ENCODE assay signal across 27 mouse cellular contexts in the genomic region with DNA sequence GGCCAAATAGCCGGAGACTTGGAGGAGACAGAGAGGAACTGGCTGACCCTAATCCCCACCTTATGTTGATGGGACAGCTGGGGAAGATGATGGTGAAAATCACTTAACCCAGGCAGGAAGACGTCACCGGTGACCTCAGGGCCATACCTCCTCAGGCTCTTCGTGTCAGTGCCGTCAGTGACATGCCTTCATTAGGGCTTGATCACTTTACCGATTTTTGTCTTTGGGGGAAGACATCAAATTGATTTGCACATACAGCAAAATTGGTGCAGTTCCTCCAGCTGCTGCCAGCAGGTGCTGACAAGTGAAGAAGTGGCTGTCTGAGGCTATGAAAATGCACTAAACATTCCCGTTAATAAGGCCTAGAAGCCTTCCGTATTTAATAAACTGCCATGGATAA.
A peak's percentile ranks its signal among the peaks of the same experiment; 100 is the strongest.
DNase-seq lines count a peak whose midpoint lies in the region; ATAC-seq lines count a peak whose summit lies in the region.
"Had no signal": no experiment of that assay in that cellular context is flagged by ENCODE, and none has a peak within 500 bp of the region (broad histone marks: within the 10 kb centered on the region; RNA-seq: fewer than 3 reads in every experiment).

No protein-coding gene starts in this region.

- WGBS in hindbrain, embryonic 13.5 days, result 59% methylated on average over 8 of the region's 8 CpGs
- 78% methylated on average over 8 of the region's 8 CpGs for WGBS in hindbrain, embryonic 11.5 days
- 45% methylated on average over 8 of the region's 8 CpGs for WGBS in midbrain, embryonic 14.5 days
- WGBS in midbrain, embryonic 13.5 days, result 59% methylated on average over 8 of the region's 8 CpGs
- WGBS in neural tube, embryonic 14.5 days, result 44% methylated on average over 8 of the region's 8 CpGs

- H3K4me3 ChIP-seq in hindbrain, embryonic 13.5 days, result no peak overlapping the region
- no peak overlapping the region for H3K4me3 ChIP-seq in hindbrain, embryonic 11.5 days (ENCODE audit: low read depth, low read length)
- H3K4me3 ChIP-seq in midbrain, embryonic 14.5 days (replicated peaks; ENCODE audit: low read depth, low read length), result no peak overlapping the region
- H3K4me3 ChIP-seq in midbrain, embryonic 13.5 days (replicated peaks), result no peak overlapping the region
- no peak overlapping the region for H3K4me3 ChIP-seq in neural tube, embryonic 14.5 days (ENCODE audit: low read depth, low read length)
- H3K4me3 ChIP-seq: embryonic facial prominence, embryonic 10.5 days; embryonic facial prominence, embryonic 15.5 days; hindbrain, embryonic 15.5 days; kidney, embryonic 15.5 days; layer of hippocampus, adult 2 months; left cerebral cortex, adult 2 months; limb, embryonic 12.5 days; liver, embryonic 15.5 days had no signal

- H3K9ac ChIP-seq in hindbrain, embryonic 13.5 days, result no peak overlapping the region
- H3K9ac ChIP-seq in hindbrain, embryonic 11.5 days (ENCODE audit: low read depth, low read length), result no peak overlapping the region
- no peak overlapping the region for H3K9ac ChIP-seq in midbrain, embryonic 14.5 days (replicated peaks; ENCODE audit: low read length)
- no peak overlapping the region for H3K9ac ChIP-seq in midbrain, embryonic 13.5 days (replicated peaks)
- no peak overlapping the region for H3K9ac ChIP-seq in neural tube, embryonic 14.5 days (replicated peaks; ENCODE audit: low read depth, low read length)
- H3K9ac ChIP-seq: embryonic facial prominence, embryonic 15.5 days; hindbrain, embryonic 15.5 days; kidney, embryonic 15.5 days; limb, embryonic 12.5 days; liver, embryonic 15.5 days; lung, embryonic 14.5 days had no signal

- ATAC-seq in hindbrain, embryonic 13.5 days (ENCODE audit: low FRiP score), result 0 out of 2 replicates have a peak, but pooled peaks have one; percentile 11
- ATAC-seq in hindbrain, embryonic 11.5 days (ENCODE audit: low FRiP score), result no peak
- no peak for ATAC-seq in midbrain, embryonic 14.5 days (ENCODE audit: low FRiP score, low TSS enrichment)
- no peak for ATAC-seq in midbrain, embryonic 13.5 days
- 0 out of 2 replicates have a peak, but pooled peaks have one; percentile 12 for ATAC-seq in neural tube, embryonic 14.5 days (ENCODE audit: low read depth)
- ATAC-seq: CD4-positive, CD25-positive, alpha-beta regulatory T cell, adult 4 months; forebrain, embryonic 16.5 days had no signal

- H3K4me2 ChIP-seq in hindbrain, embryonic 13.5 days, result no peak overlapping the region
- H3K4me2 ChIP-seq in hindbrain, embryonic 11.5 days (replicated peaks; ENCODE audit: low read depth, low read length), result no peak overlapping the region
- no peak overlapping the region for H3K4me2 ChIP-seq in midbrain, embryonic 14.5 days (ENCODE audit: low read length)
- no peak overlapping the region for H3K4me2 ChIP-seq in midbrain, embryonic 13.5 days (replicated peaks)
- H3K4me2 ChIP-seq in neural tube, embryonic 14.5 days (ENCODE audit: low read depth, low read length), result no peak overlapping the region
- H3K4me2 ChIP-seq: embryonic facial prominence, embryonic 15.5 days; hindbrain, embryonic 15.5 days; kidney, embryonic 15.5 days; limb, embryonic 12.5 days; liver, embryonic 15.5 days; lung, embryonic 14.5 days had no signal

- H3K36me3 ChIP-seq in hindbrain, embryonic 13.5 days, result peaks cover 8% of the 10 kb centered on the region
- H3K36me3 ChIP-seq in hindbrain, embryonic 11.5 days (ENCODE audit: control insufficient read depth, insufficient read depth, low read length), result no peaks in the 10 kb centered on the region
- H3K36me3 ChIP-seq in midbrain, embryonic 14.5 days (ENCODE audit: control insufficient read depth, insufficient read depth, low read length), result peaks cover 6% of the 10 kb centered on the region; the same call in 1 of the 2 replicates
- peaks cover 8% of the 10 kb centered on the region for H3K36me3 ChIP-seq in midbrain, embryonic 13.5 days
- no peaks in the 10 kb centered on the region for H3K36me3 ChIP-seq in neural tube, embryonic 14.5 days (ENCODE audit: control insufficient read depth, insufficient read depth, low read length)
- H3K36me3 ChIP-seq: embryonic facial prominence, embryonic 15.5 days had no signal

- peaks cover 70% of the 10 kb centered on the region for H3K4me1 ChIP-seq in hindbrain, embryonic 13.5 days (replicated peaks)
- no peaks in the 10 kb centered on the region for H3K4me1 ChIP-seq in hindbrain, embryonic 11.5 days (replicated peaks; ENCODE audit: control insufficient read depth, insufficient read depth, low read length)
- peaks cover 23% of the 10 kb centered on the region; the same call in 1 of the 2 replicates for H3K4me1 ChIP-seq in midbrain, embryonic 14.5 days (ENCODE audit: control insufficient read depth, insufficient read depth, low read length)
- peaks cover 35% of the 10 kb centered on the region for H3K4me1 ChIP-seq in midbrain, embryonic 13.5 days (replicated peaks)
- H3K4me1 ChIP-seq in neural tube, embryonic 14.5 days (ENCODE audit: control insufficient read depth, insufficient read depth, low read length), result peaks cover 20% of the 10 kb centered on the region
- H3K4me1 ChIP-seq: liver, embryonic 15.5 days had no signal

- H3K9me3 ChIP-seq in hindbrain, embryonic 13.5 days, result no peaks in the 10 kb centered on the region
- H3K9me3 ChIP-seq in hindbrain, embryonic 11.5 days (ENCODE audit: control insufficient read depth, low read length), result no peaks in the 10 kb centered on the region
- no peaks in the 10 kb centered on the region for H3K9me3 ChIP-seq in midbrain, embryonic 14.5 days (ENCODE audit: control insufficient read depth, low read length)
- H3K9me3 ChIP-seq in midbrain, embryonic 13.5 days, result no peaks in the 10 kb centered on the region
- H3K9me3 ChIP-seq in neural tube, embryonic 14.5 days (ENCODE audit: control insufficient read depth, low read length), result no peaks in the 10 kb centered on the region
- H3K9me3 ChIP-seq: embryonic facial prominence, embryonic 10.5 days; embryonic facial prominence, embryonic 15.5 days; hindbrain, embryonic 15.5 days; kidney, embryonic 15.5 days; limb, embryonic 12.5 days; liver, embryonic 15.5 days had no signal

- H3K27me3 ChIP-seq in hindbrain, embryonic 13.5 days, result no peaks in the 10 kb centered on the region
- no peaks in the 10 kb centered on the region for H3K27me3 ChIP-seq in hindbrain, embryonic 11.5 days (ENCODE audit: control insufficient read depth, insufficient read depth, low read length)
- no peaks in the 10 kb centered on the region for H3K27me3 ChIP-seq in midbrain, embryonic 14.5 days (ENCODE audit: control insufficient read depth, insufficient read depth, low read length)
- no peaks in the 10 kb centered on the region for H3K27me3 ChIP-seq in midbrain, embryonic 13.5 days
- H3K27me3 ChIP-seq in neural tube, embryonic 14.5 days (ENCODE audit: control insufficient read depth, insufficient read depth, low read length), result no peaks in the 10 kb centered on the region
- H3K27me3 ChIP-seq: embryonic facial prominence, embryonic 15.5 days; hindbrain, embryonic 15.5 days; kidney, embryonic 15.5 days; limb, embryonic 12.5 days; liver, embryonic 15.5 days had no signal

- DNase-seq in hindbrain, embryonic 11.5 days (ENCODE audit: low spot score), result no peak
- peak; percentile 41 for DNase-seq in midbrain, embryonic 14.5 days
- DNase-seq in mesoderm, embryonic 11.5 days (ENCODE audit: low read depth, low spot score), result peak; percentile 21
- no peak for DNase-seq in cerebellum, postnatal 36 days
- DNase-seq: adrenal gland, postnatal 25 days; cerebellum, adult 18-20 months; cerebellum, postnatal 10 days; heart, postnatal 14 days; kidney, adult 18-20 months; kidney, postnatal 36 days; lung, embryonic 14.5 days; lung, postnatal 14 days; right cerebral cortex, postnatal 14 days; thymus, postnatal 4 days had no signal

- 0 out of 2 replicates have a peak overlapping the region, but pooled peaks have one; percentile 40 for H3K27ac ChIP-seq in hindbrain, embryonic 13.5 days
- no peak overlapping the region for H3K27ac ChIP-seq in hindbrain, embryonic 11.5 days (ENCODE audit: low read depth, low read length)
- no peak overlapping the region for H3K27ac ChIP-seq in midbrain, embryonic 14.5 days (replicated peaks; ENCODE audit: low read depth, low read length)
- no peak overlapping the region for H3K27ac ChIP-seq in midbrain, embryonic 13.5 days
- no peak overlapping the region for H3K27ac ChIP-seq in neural tube, embryonic 14.5 days (ENCODE audit: low read depth, low read length)
- H3K27ac ChIP-seq: embryonic facial prominence, embryonic 10.5 days; embryonic facial prominence, embryonic 15.5 days; hindbrain, embryonic 15.5 days; kidney, embryonic 15.5 days; layer of hippocampus, adult 2 months; left cerebral cortex, adult 2 months; limb, embryonic 12.5 days; liver, embryonic 15.5 days had no signal

Comparison
In these comparisons a context has a peak if more than half of its experiments do, and no peak if none do; other contexts are left out.
1. ATAC-seq: peak in hindbrain, embryonic 13.5 days (single experiment) and neural tube, embryonic 14.5 days (single experiment); none in hindbrain, embryonic 11.5 days (single experiment), midbrain, embryonic 14.5 days (single experiment) and midbrain, embryonic 13.5 days (single experiment).
2. DNase-seq: peak in midbrain, embryonic 14.5 days (single experiment) and mesoderm, embryonic 11.5 days (single experiment); none in hindbrain, embryonic 11.5 days (single experiment) and cerebellum, postnatal 36 days (0 of 2).